Mouse (Mus musculus) right cerebral cortex, postnatal 36 days (tissue): ENCODE data around the gene Homer3.
A peak's percentile ranks its signal among the peaks of the same experiment; 100 is the strongest.

Experiments used
- DNase-seq, 2 experiments: peaks; one replicate each; pipeline ENCODE4 v3.0.0; 2022; ENCODE audit warnings: low spot score in 2 of 2, mixed read lengths in 1 of 2

Homer3 gene

GRCm38 (mm10) chr8:70282603-70283135 lies at the start of gene Homer3:
TSS of gene Homer3 (plus strand) at chr8:70282827.
- peak; percentile 44 to 56 for DNase-seq

- no peak for DNase-seq
These were observed 49.0 kb upstream of the Homer3 start for GRCm38 (mm10) chr8:70233606-70234005.

- DNase-seq, result peak; percentile 92 to 93
These were observed 48.4 kb upstream of the Homer3 start, which contains the start of the genes Sugp2 and Armc6 for GRCm38 (mm10) chr8:70234080-70234780. TSS of gene Sugp2 (plus strand) at chr8:70234226. TSS of gene Armc6 (minus strand) at chr8:70234466.

GRCm38 (mm10) chr8:70234781-70235128 lies 47.9 kb upstream of the Homer3 start:
- DNase-seq, result no peak

GRCm38 (mm10) chr8:70237842-70238241 lies 44.8 kb upstream of the Homer3 start:
- DNase-seq, result no peak

GRCm38 (mm10) chr8:70240642-70241041 lies 42.0 kb upstream of the Homer3 start:
- DNase-seq, result no peak

- DNase-seq, result no peak
These were observed 36.0 kb upstream of the Homer3 start for GRCm38 (mm10) chr8:70246622-70247021.

- no peak for DNase-seq
These were observed 34.8 kb upstream of the Homer3 start for GRCm38 (mm10) chr8:70247841-70248240.

- no peak for DNase-seq
These were observed 28.0 kb upstream of the Homer3 start for GRCm38 (mm10) chr8:70254628-70255027.

GRCm38 (mm10) chr8:70257456-70257855 lies 25.2 kb upstream of the Homer3 start:
- no peak for DNase-seq

GRCm38 (mm10) chr8:70258600-70258999 lies 24.0 kb upstream of the Homer3 start:
- no peak for DNase-seq

GRCm38 (mm10) chr8:70259043-70259442 lies 23.6 kb upstream of the Homer3 start:
- DNase-seq, result no peak

GRCm38 (mm10) chr8:70267674-70268073 lies 15.0 kb upstream of the Homer3 start:
- DNase-seq, result no peak

- no peak for DNase-seq
These were observed 14.3 kb upstream of the Homer3 start for GRCm38 (mm10) chr8:70268311-70268710.

- peak in 1 of 2 experiments; percentile 43 for DNase-seq
These were observed 13.6 kb upstream of the Homer3 start for GRCm38 (mm10) chr8:70268799-70269565.

GRCm38 (mm10) chr8:70272949-70273348 lies 9.7 kb upstream of the Homer3 start:
- no peak for DNase-seq

GRCm38 (mm10) chr8:70274350-70274749 lies 8.3 kb upstream of the Homer3 start:
- no peak for DNase-seq

- no peak for DNase-seq
These were observed 6.2 kb upstream of the Homer3 start for GRCm38 (mm10) chr8:70276476-70276875.

- DNase-seq, result peak; percentile 32 to 54
These were observed 4.5 kb upstream of the Homer3 start for GRCm38 (mm10) chr8:70278175-70278574.

- no peak for DNase-seq
These were observed 3.4 kb upstream of the Homer3 start for GRCm38 (mm10) chr8:70279266-70279665.

- DNase-seq, result no peak
These were observed 1.6 kb upstream of the Homer3 start for GRCm38 (mm10) chr8:70281001-70281400.

- DNase-seq, result no peak
These were observed 780 bp downstream of the Homer3 start for GRCm38 (mm10) chr8:70283136-70284077.
